Mouse (Mus musculus) liver, postnatal 0 days (tissue): Measurements from ENCODE around the gene Med16.

Experiments used
- CTCF ChIP-seq: sonication (generic); IDR thresholded peaks from 2 replicates; pipeline ENCODE4 v1.5.1; 2016; ENCODE audit warnings: antibody characterized with exemption, low read depth
- EP300 ChIP-seq: IDR thresholded peaks from 2 replicates; pipeline ENCODE4 v1.6.1; 2016; ENCODE audit warnings: antibody characterized with exemption, low read depth, mild to moderate bottlenecking

DNA sequence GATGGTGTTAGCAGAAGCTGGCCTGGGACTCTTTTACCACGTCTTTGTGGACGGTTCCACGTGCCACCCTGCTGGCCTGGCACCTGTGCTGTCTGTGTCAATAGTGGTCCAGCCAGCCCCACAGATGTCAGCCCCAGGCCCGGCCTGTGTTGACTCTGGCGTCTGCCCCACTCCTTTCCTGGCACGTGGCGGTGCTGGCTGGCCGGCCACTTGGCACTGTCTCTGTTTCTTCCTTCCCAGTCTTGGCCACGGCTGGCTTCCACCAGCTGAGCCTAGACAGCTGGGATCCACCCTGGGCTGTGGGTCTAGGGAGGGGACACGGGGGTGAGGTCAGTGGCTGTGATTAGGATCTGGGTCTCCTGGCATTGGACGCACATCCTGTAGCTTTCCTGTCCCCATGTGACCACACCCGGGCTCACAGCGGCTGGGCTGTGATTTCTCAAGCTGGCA, 25.6 kb upstream of the Med16 start:
- TF ChIP-seq CTCF (no peak), EP300 (no peak)
